Mouse (Mus musculus): ENCODE measurements around the gene Atf7. TPM values are rescaled to one million over a fixed set of nuclear protein-coding genes. Genes with fewer than 3 reads are reported as not detected.
A peak's percentile ranks its signal among the peaks of the same experiment; 100 is the strongest.

The Atf7 gene
- total and polyA plus RNA-seq, 3 experiments = 6.7 to 31.9 (median 8.6) TPM

DNA sequence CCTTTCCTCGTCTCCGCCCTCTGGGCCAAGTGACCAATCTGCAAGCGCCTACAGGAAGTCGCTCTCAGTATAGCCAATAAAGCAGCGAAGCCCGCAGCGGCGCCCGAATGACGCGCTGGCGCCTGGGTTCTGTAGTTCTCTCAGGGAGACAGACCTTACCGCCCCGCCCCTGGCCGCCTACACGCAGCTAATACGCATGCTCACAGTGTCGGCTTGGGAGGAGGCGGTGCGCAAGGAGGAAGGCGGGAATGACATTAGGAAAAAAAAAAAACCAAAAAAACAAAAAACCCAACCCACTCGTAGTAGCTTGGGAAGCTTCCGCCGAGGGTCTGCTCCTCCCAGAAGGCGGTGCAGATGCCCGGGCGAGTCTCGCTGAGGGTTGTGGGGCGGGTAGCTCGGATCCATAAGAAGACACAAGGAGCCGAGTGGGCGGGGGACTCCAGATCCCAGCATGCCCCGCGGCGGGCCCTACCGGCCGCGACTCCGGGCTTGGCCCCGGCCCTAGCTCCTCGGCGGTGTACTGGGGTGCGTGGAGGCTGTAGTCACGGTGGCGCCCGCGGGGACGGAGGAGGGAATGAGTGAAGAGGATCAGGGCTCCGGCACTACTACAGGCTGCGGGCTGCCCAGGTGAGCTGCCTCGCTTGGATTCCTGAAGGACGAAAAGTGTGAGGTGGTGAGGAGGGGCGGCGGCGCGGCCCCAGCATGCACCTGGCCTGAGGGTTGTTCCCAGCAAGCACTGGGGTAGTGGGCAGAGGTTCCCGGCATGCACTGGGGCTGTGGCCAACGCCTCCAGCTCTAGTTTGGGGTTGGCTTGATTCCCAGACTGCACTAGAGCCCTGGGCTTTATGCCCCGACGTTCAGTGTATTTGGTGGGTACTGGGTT is 107.0 kb downstream of the Atf7 start, which contains the start of gene Tarbp2 (continued):
- TF ChIP-seq MXI1 (IDR thresholded peaks at IDR 0.05; ENCODE audit: low read depth, low read length) = peak; percentile 53
- TF ChIP-seq NRF1 (IDR thresholded peaks at IDR 0.05; ENCODE audit: low read depth, low read length) = peak; percentile 88
- TF ChIP-seq USF2 (conservative IDR thresholded peaks at IDR 0.05; ENCODE audit: low read depth, low read length) = no peak
- TF ChIP-seq TCF12 (IDR thresholded peaks at IDR 0.05; ENCODE audit: low read depth, low read length) = peak; percentile 61
- TF ChIP-seq ZMIZ1 (IDR thresholded peaks at IDR 0.05; ENCODE audit: low read depth, low read length) = peak; percentile 36
- no peak for TF ChIP-seq SMC3 (IDR thresholded peaks at IDR 0.05; ENCODE audit: low read depth, low read length)
- TF ChIP-seq SIN3A (IDR thresholded peaks at IDR 0.05; ENCODE audit: low read length) = peak; percentile 54; the same call in 1 of the 2 replicates
- TF ChIP-seq MAZ (IDR thresholded peaks at IDR 0.05; ENCODE audit: low read depth, low read length) = peak; percentile 17; the same call in 1 of the 2 replicates

DNA sequence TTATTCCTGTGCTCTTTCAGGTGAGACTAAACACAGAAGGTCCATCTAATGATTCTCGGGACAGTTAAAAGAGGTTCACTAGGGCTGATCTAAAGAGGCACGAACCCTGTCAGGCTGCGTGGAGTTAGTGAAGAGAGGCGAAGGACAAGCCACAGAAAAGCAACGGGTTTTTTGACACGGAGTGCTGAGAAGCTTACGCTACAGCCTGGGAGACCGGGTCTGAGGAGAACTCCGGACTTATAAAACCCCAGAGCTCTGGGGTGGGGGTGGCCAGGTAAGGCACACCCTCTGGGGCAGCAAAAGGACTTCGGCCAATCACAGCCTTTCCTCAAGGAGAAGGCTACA is 107.7 kb downstream of the Atf7 start:
- H3K9me3 ChIP-seq (replicated peaks; ENCODE audit: low read length) = no peaks in the 10 kb centered on the region
- dilution Hi-C loops (cut with MboI; ENCODE audit: extremely low pct_ligation_motif_present, extremely low pct_unique_long_range_greater_than_20kb, low sequenced_read_pairs) (no loop called here), in situ Hi-C loops (cut with MboI; ENCODE audit: low pct_ligation_motif_present, low pct_unique_long_range_greater_than_20kb, low sequenced_read_pairs) (loop anchor here (5.0 kb wide), 1 partner anchor 50 kb away; no protein-coding TSS in a partner anchor)
- peak overlapping the region; percentile 71 for H3K4me2 ChIP-seq (ENCODE audit: insufficient read depth, low read depth, poor library complexity, severe bottlenecking)
- peaks cover 6% of the 10 kb centered on the region for H3K79me2 ChIP-seq (replicated peaks; ENCODE audit: control insufficient read depth, extremely low read depth, insufficient read depth, poor library complexity, severe bottlenecking)
- 0 out of 2 replicates have a peak overlapping the region, but pooled peaks have one; percentile 11 for H3K27ac ChIP-seq (ENCODE audit: insufficient read depth, low read depth)
- peaks cover 17 to 25% of the 10 kb centered on the region in 2 experiments for H3K36me3 ChIP-seq (replicated peaks in 1 of 2; ENCODE audit: control insufficient read depth in 1 of 2, insufficient read depth in 1 of 2, low read length in 1 of 2)
- peaks cover 3% of the 10 kb centered on the region for H3K27me3 ChIP-seq (replicated peaks)
- peak overlapping the region; percentile 58 for H3K9ac ChIP-seq (ENCODE audit: insufficient read depth, low read depth)
- peaks cover 7 to 41% of the 10 kb centered on the region in 2 experiments for H3K4me1 ChIP-seq (ENCODE audit: control insufficient read depth in 1 of 2, insufficient read depth in 2 of 2)
- DNase-seq (ENCODE audit: extremely low read depth) = no peak
- TF ChIP-seq BHLHE40 (IDR thresholded peaks at IDR 0.05; ENCODE audit: low read depth, low read length) (no peak), ZMIZ1 (IDR thresholded peaks at IDR 0.05; ENCODE audit: low read depth, low read length) (peak; percentile 96), ZC3H11A (IDR thresholded peaks at IDR 0.05; ENCODE audit: low read depth, low read length) (no peak), MAFK (IDR thresholded peaks at IDR 0.05; ENCODE audit: insufficient replicate concordance, low read length) (no peak), POLR2AphosphoS2 (IDR thresholded peaks at IDR 0.05; ENCODE audit: low read depth, low read length) (peak; percentile 94; the same call in 1 of the 2 replicates), RAD21 (IDR thresholded peaks at IDR 0.05; ENCODE audit: low read depth, low read length) (no peak), UBTF (IDR thresholded peaks at IDR 0.05; ENCODE audit: low read depth, low read length) (no peak), TCF12 (IDR thresholded peaks at IDR 0.05; ENCODE audit: low read depth, low read length) (peak; percentile 71), POLR2A (IDR thresholded peaks at IDR 0.05; ENCODE audit: low read depth, low read length) (peak; percentile 96), PAX5 (IDR thresholded peaks at IDR 0.05; ENCODE audit: low read length) (no peak), ZNF384 (IDR thresholded peaks at IDR 0.05; ENCODE audit: low read depth, low read length) (no peak), SIN3A (IDR thresholded peaks at IDR 0.05; ENCODE audit: low read length) (peak; percentile 70; the same call in 1 of the 2 replicates), NELFE (IDR thresholded peaks at IDR 0.05; ENCODE audit: low read depth, low read length) (peak; percentile 94), USF1 (IDR thresholded peaks at IDR 0.05; ENCODE audit: low read depth, low read length) (no peak), GABPA (IDR thresholded peaks at IDR 0.05; ENCODE audit: insufficient replicate concordance, low read depth, low read length) (no peak), MXI1 (IDR thresholded peaks at IDR 0.05; ENCODE audit: low read depth, low read length) (no peak), MYC (IDR thresholded peaks at IDR 0.05; ENCODE audit: low read depth, low read length) (no peak; the same call in 1 of the 2 replicates), ETS1 (conservative IDR thresholded peaks at IDR 0.05; ENCODE audit: low read depth, low read length) (no peak), TBP (conservative IDR thresholded peaks at IDR 0.05; ENCODE audit: low read depth, low read length) (peak; percentile 97), KAT2A (IDR thresholded peaks at IDR 0.05; ENCODE audit: insufficient replicate concordance, low read length) (no peak), MAX (IDR thresholded peaks at IDR 0.05; ENCODE audit: low read length) (0 out of 2 replicates have a peak, but pooled peaks have one; percentile 1), JUND (conservative IDR thresholded peaks at IDR 0.05; ENCODE audit: low read depth, low read length) (no peak), E2F4 (IDR thresholded peaks at IDR 0.05; ENCODE audit: insufficient replicate concordance, low read depth, low read length) (no peak), HCFC1 (IDR thresholded peaks at IDR 0.05; ENCODE audit: low read depth, low read length) (no peak), CHD1 (IDR thresholded peaks at IDR 0.05; ENCODE audit: low read depth, low read length) (peak; percentile 86; the same call in 1 of the 2 replicates), RCOR1 (conservative IDR thresholded peaks at IDR 0.05; ENCODE audit: low read depth, low read length) (no peak), ELF1 (IDR thresholded peaks at IDR 0.05; ENCODE audit: low read depth, low read length) (no peak), MAZ (IDR thresholded peaks at IDR 0.05; ENCODE audit: low read depth, low read length) (peak; percentile 61; the same call in 1 of the 2 replicates), EP300 (IDR thresholded peaks at IDR 0.05; ENCODE audit: low read length) (no peak), CHD2 (IDR thresholded peaks at IDR 0.05; ENCODE audit: low read length) (no peak)
- H3K4me3 ChIP-seq (replicated peaks in 1 of 3; ENCODE audit: low read depth in 2 of 3, low read length in 2 of 3, poor library complexity in 1 of 3) = peak overlapping the region; percentile 61 to 75 (median 64)

Measured in CH12.LX (cell line).